Mouse (Mus musculus): Measurements from ENCODE around the gene Nedd8. TPM values are rescaled to one million over a fixed set of nuclear protein-coding genes. Genes with fewer than 3 reads are reported as not detected.
A peak's percentile ranks its signal among the peaks of the same experiment; 100 is the strongest.

Nedd8 gene
- polyA plus RNA-seq, 1 experiment from 2014 or later = 573 TPM

DNA sequence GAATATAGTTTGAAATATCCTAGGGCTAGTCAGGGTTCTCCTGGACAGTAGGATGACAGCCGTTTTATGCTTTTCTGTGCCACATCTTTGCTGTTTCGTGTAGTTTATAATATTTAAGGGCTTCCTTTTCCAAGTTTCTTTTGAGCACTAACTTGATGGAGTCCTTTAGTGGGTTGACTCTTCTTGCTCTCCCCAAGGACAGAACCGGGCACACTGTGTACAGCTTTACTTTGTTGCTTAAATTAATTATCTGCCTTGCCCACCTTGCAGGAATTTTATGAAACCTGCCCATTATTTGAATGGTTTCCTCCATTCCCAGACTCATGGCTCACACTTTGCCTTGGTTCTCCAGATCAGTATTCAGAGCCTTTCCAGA lies 10.2 kb upstream of the Nedd8 start:
- Histone ChIP-seq H3K9ac (ENCODE audit: low read length) (no peak overlapping the region), H3K4me1 (ENCODE audit: control insufficient read depth, insufficient read depth, low read length) (0 out of 2 replicates have a peak, but pooled peaks cover 3% of the 10 kb centered on the region), H3K27ac (ENCODE audit: low read depth, low read length) (no peak overlapping the region), H3K27me3 (ENCODE audit: control insufficient read depth, insufficient read depth, low read length) (no peaks in the 10 kb centered on the region), H3K9me3 (ENCODE audit: control insufficient read depth, low read length) (no peaks in the 10 kb centered on the region), H3K36me3 (ENCODE audit: control insufficient read depth, insufficient read depth, low read length) (0 out of 2 replicates have a peak, but pooled peaks cover 3% of the 10 kb centered on the region), H3K4me3 (ENCODE audit: low read depth, low read length) (peak overlapping the region; percentile 77), H3K4me2 (ENCODE audit: low read depth) (peak overlapping the region; percentile 35)
- no peak for DNase-seq (ENCODE audit: low spot score)
- peak; percentile 33 for ATAC-seq (ENCODE audit: insufficient read depth, low FRiP score, low TSS enrichment)
- WGBS = 13% methylated on average over 3 of the region's 3 CpGs

DNA sequence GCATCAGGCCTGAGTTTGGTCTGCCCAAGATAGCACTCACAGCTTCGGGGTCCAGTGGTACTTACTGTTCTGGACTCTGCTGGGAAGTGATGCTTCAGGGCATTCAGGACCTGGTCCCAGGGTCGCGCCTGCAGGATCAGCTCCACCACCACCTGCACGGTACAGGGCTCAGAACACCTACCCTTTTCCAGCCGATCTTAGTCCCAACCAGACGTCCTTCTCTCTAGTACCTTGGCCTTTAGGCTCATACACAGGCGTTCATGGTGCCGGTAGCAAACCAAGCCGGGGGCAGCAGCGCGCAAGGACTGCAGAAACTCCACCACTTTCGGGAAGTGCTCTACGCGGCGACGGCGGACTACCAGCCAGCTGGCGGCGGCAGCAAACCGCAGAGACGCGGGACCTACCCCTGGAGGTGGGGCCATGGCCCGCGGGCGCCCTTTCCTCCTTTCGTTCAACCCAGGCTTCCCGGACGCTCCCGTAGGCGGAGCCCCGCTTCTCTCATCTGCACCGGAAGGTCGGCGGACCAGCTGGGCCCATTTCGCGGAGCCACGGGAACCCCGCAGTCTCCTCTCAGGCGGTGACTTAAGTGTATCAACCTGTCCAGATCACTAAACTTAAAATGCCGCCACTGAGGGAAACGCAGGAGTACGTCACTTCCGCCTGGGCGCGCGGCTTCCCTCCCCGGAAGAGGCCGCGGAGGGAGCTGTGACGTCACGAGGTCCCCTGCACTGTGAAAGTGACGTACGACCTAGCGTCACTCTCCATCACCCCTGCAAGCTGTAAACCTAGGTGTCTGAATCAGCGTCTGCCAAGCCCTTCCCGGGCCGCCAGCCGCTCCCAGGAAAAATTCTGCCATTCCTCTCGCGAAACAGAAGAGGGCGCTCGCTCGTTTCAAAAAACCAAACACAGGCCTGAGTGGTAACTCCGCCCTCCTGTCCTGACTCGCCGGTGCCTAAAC lies 9.5 kb upstream of the Nedd8 start, which contains the start of gene Tinf2:
TSS of gene Tinf2 (minus strand) at position 661 of the 958 bp plus-strand sequence.
- DNase-seq (ENCODE audit: low spot score) = peak; percentile 96
- H3K27ac ChIP-seq (ENCODE audit: low read depth, low read length) = peak within 1 kb of the TSS; percentile 67
- H3K9ac ChIP-seq (ENCODE audit: low read length) = peak within 1 kb of the TSS; percentile 68
- 0 out of 2 replicates have a peak, but pooled peaks cover 3% of the 10 kb centered on the region for H3K4me1 ChIP-seq (ENCODE audit: control insufficient read depth, insufficient read depth, low read length)
- H3K9me3 ChIP-seq (ENCODE audit: control insufficient read depth, low read length) = no peaks in the 10 kb centered on the region
- peak; percentile 98 for ATAC-seq (ENCODE audit: insufficient read depth, low FRiP score, low TSS enrichment)
- H3K4me3 ChIP-seq (ENCODE audit: low read depth, low read length) = peak within 1 kb of the TSS; percentile 77
- no peaks in the 10 kb centered on the region for H3K27me3 ChIP-seq (ENCODE audit: control insufficient read depth, insufficient read depth, low read length)
- H3K4me2 ChIP-seq (ENCODE audit: low read depth) = peak within 1 kb of the TSS; percentile 86
- WGBS = under 1% methylated on average over 66 of the region's 66 CpGs
- H3K36me3 ChIP-seq (ENCODE audit: control insufficient read depth, insufficient read depth, low read length) = 0 out of 2 replicates have a peak, but pooled peaks cover 3% of the 10 kb centered on the region

DNA sequence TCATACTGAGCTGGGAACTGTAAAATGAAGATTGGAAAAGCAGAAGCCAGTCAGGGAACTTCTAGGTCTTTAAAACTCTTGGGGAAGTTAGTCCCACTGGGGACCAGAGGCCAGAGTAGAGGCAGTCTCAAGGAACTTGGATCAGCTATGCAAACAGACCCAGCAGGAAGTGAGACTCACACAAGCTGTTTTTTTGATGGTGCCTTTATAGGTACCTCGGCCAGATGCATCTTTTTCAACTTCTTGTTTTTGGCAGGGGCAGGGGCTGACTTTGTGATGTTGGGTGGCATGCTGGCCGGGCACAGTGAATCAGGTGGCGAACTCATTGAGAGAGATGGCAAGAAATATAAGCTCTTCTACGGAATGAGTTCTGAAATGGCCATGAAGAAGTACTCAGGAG lies 5.7 kb upstream of the Nedd8 start:
- Histone ChIP-seq H3K27me3 (ENCODE audit: control insufficient read depth, insufficient read depth, low read length) (no peaks in the 10 kb centered on the region), H3K27ac (ENCODE audit: low read depth, low read length) (no peak overlapping the region), H3K4me1 (ENCODE audit: control insufficient read depth, insufficient read depth, low read length) (peaks cover 7% of the 10 kb centered on the region; the same call in 1 of the 2 replicates), H3K4me2 (ENCODE audit: low read depth) (no peak overlapping the region), H3K9me3 (ENCODE audit: control insufficient read depth, low read length) (no peaks in the 10 kb centered on the region), H3K4me3 (ENCODE audit: low read depth, low read length) (no peak overlapping the region), H3K9ac (ENCODE audit: low read length) (no peak overlapping the region), H3K36me3 (ENCODE audit: control insufficient read depth, insufficient read depth, low read length) (0 out of 2 replicates have a peak, but pooled peaks cover 3% of the 10 kb centered on the region)
- ATAC-seq (ENCODE audit: insufficient read depth, low FRiP score, low TSS enrichment) (no peak), DNase-seq (ENCODE audit: low spot score) (no peak)
- 84% methylated on average over 4 of the region's 4 CpGs for WGBS

DNA sequence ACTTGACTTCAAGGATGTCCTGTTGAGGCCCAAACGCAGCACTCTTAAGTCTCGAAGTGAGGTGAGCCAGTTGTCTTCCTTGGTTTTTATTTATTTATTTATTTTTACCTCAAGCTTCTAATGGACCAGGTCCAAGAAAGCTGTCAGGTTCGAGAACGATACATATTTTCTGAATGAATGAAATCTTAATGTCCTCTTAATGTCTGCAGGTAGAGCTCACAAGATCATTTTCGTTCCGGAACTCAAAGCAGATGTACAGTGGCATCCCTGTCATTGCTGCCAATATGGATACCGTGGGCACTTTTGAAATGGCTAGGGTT lies 777 bp upstream of the Nedd8 start:
- ATAC-seq (ENCODE audit: insufficient read depth, low FRiP score, low TSS enrichment) = no peak
- no peak for DNase-seq (ENCODE audit: low spot score)
- Histone ChIP-seq H3K4me1 (ENCODE audit: control insufficient read depth, insufficient read depth, low read length) (peaks cover 17% of the 10 kb centered on the region; the same call in 1 of the 2 replicates), H3K27me3 (ENCODE audit: control insufficient read depth, insufficient read depth, low read length) (no peaks in the 10 kb centered on the region), H3K4me3 (ENCODE audit: low read depth, low read length) (peak overlapping the region; percentile 85), H3K9ac (ENCODE audit: low read length) (peak overlapping the region; percentile 49), H3K36me3 (ENCODE audit: control insufficient read depth, insufficient read depth, low read length) (no peaks in the 10 kb centered on the region), H3K9me3 (ENCODE audit: control insufficient read depth, low read length) (no peaks in the 10 kb centered on the region), H3K4me2 (ENCODE audit: low read depth) (peak overlapping the region; percentile 76), H3K27ac (ENCODE audit: low read depth, low read length) (no peak overlapping the region)
- WGBS = 86% methylated on average over 7 of the region's 7 CpGs

DNA sequence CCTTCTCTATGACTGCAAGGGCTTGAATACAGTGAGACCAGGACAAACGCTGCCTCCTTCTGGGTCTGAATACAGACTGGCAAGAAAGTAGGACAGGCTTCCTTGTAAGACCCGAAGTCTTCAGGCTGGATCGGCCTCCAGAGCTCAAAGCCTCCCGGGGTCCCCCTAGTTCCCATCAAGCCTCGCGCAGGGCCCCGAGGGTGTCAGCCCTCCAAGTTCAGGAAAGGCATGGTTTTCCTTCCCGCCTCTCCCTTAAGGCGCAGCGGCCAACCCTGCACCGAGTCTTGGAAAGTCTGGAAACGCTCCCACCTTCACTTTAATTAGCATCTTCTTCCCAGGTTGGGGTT lies 465 bp downstream of the Nedd8 start:
- Histone ChIP-seq H3K4me1 (ENCODE audit: control insufficient read depth, insufficient read depth, low read length) (peaks cover 17% of the 10 kb centered on the region; the same call in 1 of the 2 replicates), H3K4me3 (ENCODE audit: low read depth, low read length) (peak overlapping the region; percentile 85), H3K9ac (ENCODE audit: low read length) (peak overlapping the region; percentile 67), H3K36me3 (ENCODE audit: control insufficient read depth, insufficient read depth, low read length) (peaks cover 2% of the 10 kb centered on the region; the same call in 1 of the 2 replicates), H3K27me3 (ENCODE audit: control insufficient read depth, insufficient read depth, low read length) (no peaks in the 10 kb centered on the region), H3K4me2 (ENCODE audit: low read depth) (peak overlapping the region; percentile 95), H3K9me3 (ENCODE audit: control insufficient read depth, low read length) (no peaks in the 10 kb centered on the region), H3K27ac (ENCODE audit: low read depth, low read length) (peak overlapping the region; percentile 69; the same call in 1 of the 2 replicates)
- WGBS = 0% methylated on average over 12 of the region's 12 CpGs
- ATAC-seq (ENCODE audit: insufficient read depth, low FRiP score, low TSS enrichment) (peak; percentile 62), DNase-seq (ENCODE audit: low spot score) (no peak)

DNA sequence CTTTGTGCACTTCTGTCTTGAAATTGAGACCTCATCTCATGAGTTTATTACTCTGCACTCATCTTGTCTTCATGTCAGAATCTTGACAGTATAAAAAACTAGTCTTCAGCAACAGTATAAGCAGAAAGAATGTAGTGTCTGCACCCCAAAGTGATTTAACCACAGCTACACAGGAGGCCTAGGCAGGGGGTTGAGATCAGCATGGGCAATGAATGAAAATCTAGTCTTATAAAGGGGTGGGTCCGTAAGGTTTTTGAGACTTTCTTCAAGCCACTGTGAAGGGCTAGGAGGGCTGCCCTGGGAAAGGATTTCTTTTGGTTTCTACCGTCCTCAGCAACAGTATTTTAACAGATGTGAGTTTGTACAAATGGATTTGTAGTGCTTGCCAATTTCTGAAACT lies 11.3 kb downstream of the Nedd8 start:
- DNase-seq (ENCODE audit: low spot score) = no peak
- Histone ChIP-seq H3K9ac (ENCODE audit: low read length) (no peak overlapping the region), H3K27ac (ENCODE audit: low read depth, low read length) (no peak overlapping the region), H3K4me1 (ENCODE audit: control insufficient read depth, insufficient read depth, low read length) (no peaks in the 10 kb centered on the region), H3K9me3 (ENCODE audit: control insufficient read depth, low read length) (no peaks in the 10 kb centered on the region), H3K4me3 (ENCODE audit: low read depth, low read length) (peak overlapping the region; percentile 60), H3K27me3 (ENCODE audit: control insufficient read depth, insufficient read depth, low read length) (no peaks in the 10 kb centered on the region), H3K4me2 (ENCODE audit: low read depth) (0 out of 2 replicates have a peak overlapping the region, but pooled peaks have one; percentile 37), H3K36me3 (ENCODE audit: control insufficient read depth, insufficient read depth, low read length) (peaks cover 6% of the 10 kb centered on the region)
- WGBS = 26% methylated on average over 2 of the region's 2 CpGs
- ATAC-seq (ENCODE audit: insufficient read depth, low FRiP score, low TSS enrichment) = no peak

DNA sequence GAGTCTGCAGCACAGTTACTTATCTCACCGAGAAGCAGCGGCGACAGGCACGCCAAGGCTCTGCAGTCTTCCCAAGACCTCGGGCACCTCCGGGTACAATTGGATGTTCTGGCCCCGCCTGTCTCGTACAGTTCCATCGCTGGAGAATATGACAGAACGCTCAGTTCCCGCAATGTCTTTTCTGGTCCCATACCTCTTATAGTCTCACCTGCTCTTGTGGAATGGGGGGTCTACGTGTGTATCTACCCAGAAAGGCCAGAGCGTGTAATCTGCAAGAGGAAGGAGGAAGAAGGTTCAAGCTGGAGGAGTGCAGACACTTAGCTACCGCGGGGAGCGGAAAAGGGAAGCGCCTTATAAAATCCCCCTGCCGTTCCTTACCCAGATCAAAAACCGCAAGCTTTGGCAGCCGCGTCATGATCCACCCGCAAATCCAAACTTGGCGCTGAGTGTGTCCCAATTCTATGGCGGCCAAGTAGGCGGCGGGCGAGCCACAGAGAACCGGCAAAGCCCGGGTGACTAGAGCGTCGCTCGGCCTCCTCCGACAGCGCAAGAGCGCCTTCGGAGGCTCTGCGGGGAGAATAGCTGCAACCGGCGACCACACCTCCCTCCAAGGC lies 11.9 kb downstream of the Nedd8 start, which contains the start of gene Mdp1:
TSS of gene Mdp1 (minus strand) at position 549 of the 614 bp plus-strand sequence.
- Histone ChIP-seq H3K4me3 (ENCODE audit: low read depth, low read length) (peak within 1 kb of the TSS; percentile 60), H3K4me2 (ENCODE audit: low read depth) (peak within 1 kb of the TSS; percentile 37), H3K9ac (ENCODE audit: low read length) (peak within 1 kb of the TSS; percentile 68), H3K27ac (ENCODE audit: low read depth, low read length) (no peak within 1 kb of the TSS), H3K27me3 (ENCODE audit: control insufficient read depth, insufficient read depth, low read length) (no peaks in the 10 kb centered on the region), H3K4me1 (ENCODE audit: control insufficient read depth, insufficient read depth, low read length) (no peaks in the 10 kb centered on the region), H3K9me3 (ENCODE audit: control insufficient read depth, low read length) (no peaks in the 10 kb centered on the region), H3K36me3 (ENCODE audit: control insufficient read depth, insufficient read depth, low read length) (peaks cover 6% of the 10 kb centered on the region)
- DNase-seq (ENCODE audit: low spot score) (peak; percentile 88), ATAC-seq (ENCODE audit: insufficient read depth, low FRiP score, low TSS enrichment) (peak; percentile 88)
- under 1% methylated on average over 39 of the region's 39 CpGs for WGBS

DNA sequence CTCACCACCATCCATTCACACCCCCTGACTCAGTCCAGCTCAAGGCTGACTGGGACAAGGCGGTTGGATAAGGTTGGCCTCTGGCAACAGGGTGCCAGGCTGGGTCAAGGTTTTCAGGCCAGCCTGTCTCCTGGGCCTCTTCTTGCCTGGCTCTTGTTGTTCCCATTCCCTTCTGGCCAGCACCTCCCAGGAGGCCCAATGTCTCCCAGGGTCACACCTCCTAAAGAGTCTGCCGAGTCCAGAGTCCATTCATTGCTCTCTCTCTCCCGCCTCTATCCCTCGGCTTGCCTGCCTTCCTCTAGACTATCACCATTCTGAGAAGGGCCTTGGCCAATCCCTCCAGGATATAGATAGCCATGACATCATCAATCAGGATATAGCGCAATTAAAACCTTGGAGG lies 13.9 kb downstream of the Nedd8 start:
- Histone ChIP-seq H3K4me1 (ENCODE audit: control insufficient read depth, insufficient read depth, low read length) (no peaks in the 10 kb centered on the region), H3K9me3 (ENCODE audit: control insufficient read depth, low read length) (no peaks in the 10 kb centered on the region), H3K36me3 (ENCODE audit: control insufficient read depth, insufficient read depth, low read length) (peaks cover 4% of the 10 kb centered on the region), H3K9ac (ENCODE audit: low read length) (no peak overlapping the region), H3K27ac (ENCODE audit: low read depth, low read length) (no peak overlapping the region), H3K27me3 (ENCODE audit: control insufficient read depth, insufficient read depth, low read length) (no peaks in the 10 kb centered on the region), H3K4me3 (ENCODE audit: low read depth, low read length) (no peak overlapping the region), H3K4me2 (ENCODE audit: low read depth) (no peak overlapping the region)
- 90% methylated on average over 5 of the region's 5 CpGs for WGBS
- ATAC-seq (ENCODE audit: insufficient read depth, low FRiP score, low TSS enrichment) = no peak
- no peak for DNase-seq (ENCODE audit: low spot score)

Data from neural tube, embryonic 11.5 days (tissue).